Mouse (Mus musculus) G1E (cell line): ENCODE data around the gene Slc11a2.

Experiments
- CTCF ChIP-seq: IDR thresholded peaks from 2 replicates; pipeline ENCODE4 v1.5.1; 2012; ENCODE audit warnings: low read depth, low read length, inconsistent platforms, mixed read lengths
- GATA2 ChIP-seq: IDR thresholded peaks from 2 replicates; pipeline ENCODE4 v1.6.1; 2012; ENCODE audit warnings: low read depth, low read length, inconsistent platforms, borderline replicate concordance
- POLR2AphosphoS5 ChIP-seq: IDR thresholded peaks from 2 replicates; pipeline ENCODE4 v1.6.1; 2012; ENCODE audit warnings: low read depth, low read length, inconsistent platforms; ENCODE audit not compliant: insufficient replicate concordance
- TAL1 ChIP-seq: conservative IDR thresholded peaks from 2 replicates; pipeline ENCODE4 v1.6.1; 2012; ENCODE audit warnings: low read depth, low read length, inconsistent platforms, mixed read lengths

DNA sequence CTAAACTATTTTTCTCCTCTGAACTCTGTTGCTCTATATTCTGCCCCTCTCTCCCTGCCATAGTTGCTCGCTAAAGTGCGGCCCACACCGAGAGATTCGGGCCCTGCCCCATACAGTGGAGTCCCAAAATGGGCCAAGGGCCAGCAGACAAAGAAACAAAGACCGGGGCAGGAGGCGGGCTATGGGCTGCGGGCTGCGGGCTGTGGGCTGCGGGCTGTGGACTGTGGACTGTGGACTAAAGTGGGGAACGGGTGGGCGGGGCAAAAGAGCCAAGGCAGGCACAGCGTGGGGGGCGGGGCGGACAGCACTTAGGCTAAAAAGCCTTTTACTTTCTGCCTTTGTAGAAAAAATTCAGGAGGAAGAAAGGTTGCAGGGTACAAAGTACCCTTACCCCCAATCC lies 78.1 kb downstream of the Slc11a2 start:
- TF ChIP-seq CTCF = no peak
- no peak for TF ChIP-seq POLR2AphosphoS5
- TF ChIP-seq TAL1 = no peak
- no peak for TF ChIP-seq GATA2
